Mouse (Mus musculus): ENCODE measurements around the gene Rsph9. TPM values are rescaled to one million over a fixed set of nuclear protein-coding genes. Genes with fewer than 3 reads are reported as not detected.

The Rsph9 gene
- total RNA-seq, 2 experiments from 2014 or later: 24.6 to 28.4 TPM

- peak; percentile 62 to 66 for DNase-seq (ENCODE audit: extremely low spot score in 1 of 2, low spot score in 1 of 2)
Measured at GRCm38 (mm10) chr17:46152847-46153782, 9.1 kb upstream of the Rsph9 start, which contains the start of gene Mad2l1bp. Mad2l1bp (minus strand) TSS chr17:46153553.

- no peak for DNase-seq (ENCODE audit: extremely low spot score in 1 of 2, low spot score in 1 of 2)
Measured at GRCm38 (mm10) chr17:46139872-46140271, 4.1 kb downstream of the Rsph9 start.

GRCm38 (mm10) chr17:46138563-46139236 is 5.3 kb downstream of the Rsph9 start:
- DNase-seq (ENCODE audit: extremely low spot score in 1 of 2, low spot score in 1 of 2): no peak

GRCm38 (mm10) chr17:46132862-46133261 is 11.2 kb downstream of the Rsph9 start:
- no peak for DNase-seq (ENCODE audit: extremely low spot score in 1 of 2, low spot score in 1 of 2)

- DNase-seq (ENCODE audit: extremely low spot score in 1 of 2, low spot score in 1 of 2): peak; percentile 60 to 89
Measured at GRCm38 (mm10) chr17:46132058-46132718, 11.8 kb downstream of the Rsph9 start.

DNA sequence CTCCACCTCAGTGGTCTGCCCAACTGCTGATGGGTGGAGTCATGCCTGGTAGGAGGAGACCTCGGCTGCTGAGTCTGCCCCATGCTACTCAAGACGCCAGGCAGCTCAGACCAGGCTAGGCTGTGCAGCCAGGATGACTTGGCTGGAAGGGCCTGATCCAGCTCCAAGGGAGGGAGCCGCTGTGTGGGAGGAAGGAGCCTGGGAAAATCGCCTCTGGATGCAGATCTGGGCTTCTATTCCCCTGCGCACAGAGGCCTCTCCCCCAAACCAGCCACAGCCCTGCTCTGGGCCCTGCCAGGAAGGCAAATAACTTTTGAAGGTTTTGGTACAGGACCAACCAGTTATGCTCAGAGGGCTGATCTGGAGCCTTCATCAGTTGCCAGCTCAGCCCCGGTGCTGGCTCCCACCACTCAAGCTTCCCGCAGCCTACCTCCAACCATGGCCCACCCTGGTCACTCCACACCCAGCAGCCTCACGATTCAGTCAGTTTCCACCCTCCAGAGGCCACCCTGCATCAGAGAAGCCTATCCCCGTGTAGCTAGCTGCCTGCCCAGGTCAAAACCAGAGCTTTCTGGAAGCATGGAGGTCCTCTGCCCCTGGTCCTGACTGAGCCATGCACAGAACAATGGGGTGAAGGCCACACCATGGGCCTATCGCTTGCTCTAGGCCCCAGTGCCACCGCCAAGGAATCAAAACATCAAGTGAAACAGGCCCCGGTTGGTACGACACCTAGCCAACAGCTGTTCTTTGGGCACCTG is 14.1 kb downstream of the Rsph9 start:
- DNase-seq (ENCODE audit: extremely low spot score in 1 of 2, low spot score in 1 of 2): no peak

- no peak for DNase-seq (ENCODE audit: extremely low spot score in 1 of 2, low spot score in 1 of 2)
Measured at GRCm38 (mm10) chr17:46127814-46128493, 16.1 kb downstream of the Rsph9 start.

DNA sequence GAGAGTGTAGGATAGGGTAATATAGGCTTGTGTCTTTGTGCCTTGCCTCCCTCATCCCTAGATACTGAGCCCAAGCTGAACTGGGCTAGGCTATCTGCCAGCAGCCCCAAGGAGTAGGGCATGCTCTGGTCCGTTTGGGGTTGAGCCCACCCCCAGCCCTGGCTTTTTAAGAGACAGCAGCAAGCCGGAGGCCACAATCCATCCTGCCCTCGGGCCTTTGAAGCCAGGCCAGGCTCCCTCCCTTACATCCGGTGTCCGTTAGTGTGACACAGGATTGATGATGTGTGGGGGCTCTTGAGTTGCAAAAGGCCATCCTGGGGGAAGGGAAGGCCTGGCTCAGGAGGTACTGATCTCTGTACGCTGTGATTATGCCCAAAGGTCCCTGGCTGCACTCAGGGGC is 17.4 kb downstream of the Rsph9 start:
- DNase-seq (ENCODE audit: extremely low spot score in 1 of 2, low spot score in 1 of 2): no peak

- no peak for DNase-seq (ENCODE audit: extremely low spot score in 1 of 2, low spot score in 1 of 2)
Measured at GRCm38 (mm10) chr17:46123953-46124700, 19.9 kb downstream of the Rsph9 start.

- DNase-seq (ENCODE audit: extremely low spot score in 1 of 2, low spot score in 1 of 2): no peak
Measured at GRCm38 (mm10) chr17:46123285-46123684, 20.7 kb downstream of the Rsph9 start.

GRCm38 (mm10) chr17:46122791-46123190 is 21.2 kb downstream of the Rsph9 start:
- DNase-seq (ENCODE audit: extremely low spot score in 1 of 2, low spot score in 1 of 2): no peak

DNA sequence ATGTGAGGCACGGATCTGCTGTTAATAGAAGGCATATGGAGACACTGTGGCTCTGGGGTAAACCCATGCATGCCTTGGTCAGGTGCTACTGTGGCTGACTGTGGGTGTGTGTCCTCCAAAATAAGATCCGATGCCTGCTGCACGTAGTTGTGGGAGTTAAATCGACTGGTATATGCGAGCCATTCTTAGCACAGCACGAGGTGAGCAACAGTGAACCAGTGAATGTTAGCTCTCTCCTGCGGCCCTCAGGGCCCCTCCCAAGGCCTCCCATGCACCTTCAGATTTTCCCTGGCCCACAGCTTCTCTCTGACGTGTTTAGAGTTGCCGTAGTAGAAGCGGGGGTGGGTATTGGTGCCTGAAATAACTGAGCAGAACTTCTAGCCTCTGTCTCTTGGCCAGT is 24.4 kb downstream of the Rsph9 start:
- DNase-seq (ENCODE audit: extremely low spot score in 1 of 2, low spot score in 1 of 2): no peak

- no peak for DNase-seq (ENCODE audit: extremely low spot score in 1 of 2, low spot score in 1 of 2)
Measured at GRCm38 (mm10) chr17:46118423-46118850, 25.6 kb downstream of the Rsph9 start.

DNA sequence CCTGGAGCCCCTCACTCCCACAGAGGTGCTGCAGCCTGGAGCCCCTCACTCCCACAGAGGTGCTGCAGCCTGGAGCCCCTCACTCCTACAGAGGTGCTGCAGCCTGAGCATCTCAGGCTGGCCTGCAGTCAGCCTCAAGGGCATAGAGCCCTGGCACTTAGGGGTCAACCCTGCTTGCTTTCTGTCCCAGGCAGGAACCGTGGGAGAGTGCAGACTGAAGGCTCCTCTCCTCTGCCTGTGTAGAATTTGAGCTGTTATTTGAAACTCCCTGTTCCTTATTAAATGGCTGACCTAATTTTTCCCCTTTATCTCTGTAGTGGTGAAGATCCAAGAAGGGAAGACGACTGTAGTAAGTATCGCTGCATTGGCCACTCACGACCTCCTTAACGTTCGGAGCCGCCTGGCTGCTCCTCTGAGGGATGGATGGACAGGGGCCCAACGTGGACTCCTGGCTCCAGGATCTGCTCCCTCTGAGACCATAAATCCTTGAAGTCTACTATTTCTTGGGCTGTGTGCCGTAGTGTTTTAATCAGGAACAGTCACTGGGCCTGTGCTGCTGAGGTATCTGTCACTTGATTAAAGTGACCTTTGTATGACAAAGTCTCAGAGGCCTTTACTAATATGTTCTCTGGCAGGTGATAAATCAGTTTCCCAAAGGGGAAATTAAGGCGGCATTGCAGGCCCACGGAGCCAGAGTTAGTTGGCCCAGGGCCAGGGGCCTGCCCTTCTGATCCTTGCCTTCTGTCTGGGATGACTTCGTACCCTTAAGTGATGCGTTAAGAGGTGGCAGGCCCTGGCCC is 26.2 kb downstream of the Rsph9 start:
- no peak for DNase-seq (ENCODE audit: extremely low spot score in 1 of 2, low spot score in 1 of 2)

- no peak for DNase-seq (ENCODE audit: extremely low spot score in 1 of 2, low spot score in 1 of 2)
Measured at GRCm38 (mm10) chr17:46116881-46117280, 27.1 kb downstream of the Rsph9 start.

DNA sequence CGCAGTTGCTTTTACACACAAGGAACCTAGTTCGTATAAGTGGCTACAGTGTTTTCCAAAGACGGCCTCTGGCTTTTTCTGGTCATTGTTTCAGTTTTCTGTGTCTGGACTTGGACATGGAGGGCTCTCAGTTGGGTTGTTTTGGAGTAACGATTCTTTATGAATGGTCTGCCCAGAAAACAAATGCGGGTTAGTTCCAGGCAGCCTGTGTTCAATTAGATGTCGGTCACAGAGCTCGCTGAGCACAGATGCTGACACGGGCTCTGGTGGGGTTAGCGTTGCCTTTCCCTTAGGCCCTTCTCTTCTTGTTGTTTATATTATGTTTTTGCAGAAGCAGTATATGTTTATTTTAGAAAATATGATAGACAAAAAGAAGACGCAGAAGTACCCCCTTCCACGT is 27.9 kb downstream of the Rsph9 start:
- no peak for DNase-seq (ENCODE audit: extremely low spot score in 1 of 2, low spot score in 1 of 2)

GRCm38 (mm10) chr17:46115489-46115888 is 28.5 kb downstream of the Rsph9 start:
- no peak for DNase-seq (ENCODE audit: extremely low spot score in 1 of 2, low spot score in 1 of 2)
